In genomic region chr10:13090596-13091424, GRCm38 (mm10) we compare ENCODE assay signal across 8 mouse cellular contexts. TPM values are rescaled to one million over a fixed set of nuclear protein-coding genes. Genes with fewer than 3 reads are reported as not detected.
A peak's percentile ranks its signal among the peaks of the same experiment; 100 is the strongest.
DNase-seq lines count a peak whose midpoint lies in the region; ATAC-seq and TF ChIP-seq lines count a peak whose summit lies in the region.

No protein-coding gene starts in this region.

- no peaks in the 10 kb centered on the region for H3K36me3 ChIP-seq in hindbrain, postnatal 0 days (ENCODE audit: insufficient read depth, low read length)

- peak overlapping the region; percentile 48 for H3K4me3 ChIP-seq in hindbrain, postnatal 0 days (ENCODE audit: low read length)

- no peak for TF ChIP-seq CTCF in hindbrain, postnatal 0 days (IDR thresholded peaks at IDR 0.05; ENCODE audit: low read depth)

- no peaks in the 10 kb centered on the region for H3K9me3 ChIP-seq in hindbrain, postnatal 0 days (ENCODE audit: low read length)

- H3K4me2 ChIP-seq in hindbrain, postnatal 0 days (ENCODE audit: low read depth, low read length): peak overlapping the region; percentile 58

- H3K4me1 ChIP-seq in hindbrain, postnatal 0 days (ENCODE audit: insufficient read depth, low read length): no peaks in the 10 kb centered on the region

- H3K27ac ChIP-seq in hindbrain, postnatal 0 days: no peak overlapping the region

- peak; percentile 50 for ATAC-seq in common myeloid progenitor, adult 5-6 weeks (replicated peaks; ENCODE audit: low read depth, poor library complexity, severe bottlenecking)
- ATAC-seq in hindbrain, postnatal 0 days: peak; percentile 96

- H3K9ac ChIP-seq in hindbrain, postnatal 0 days (replicated peaks; ENCODE audit: low read length): peak overlapping the region; percentile 43

- DNase-seq in adrenal gland, adult (ENCODE audit: inconsistent age in 2 of 2, low spot score in 1 of 2): peak; percentile 78 to 84
- peak; percentile 11 to 50 for DNase-seq in gastrocnemius, adult 8-10 months (ENCODE audit: low spot score in 2 of 2)
- peak; percentile 89 for DNase-seq in hindbrain, postnatal 0 days (ENCODE audit: low spot score)
- peak; percentile 48 to 71 for DNase-seq in left cerebral cortex, adult 8-10 months (ENCODE audit: low spot score in 2 of 2)
- DNase-seq in lung, postnatal 4 days: peak; percentile 84 to 93
- peak; percentile 83 for DNase-seq in right cerebral cortex, adult 18-20 months
- DNase-seq in urinary bladder, postnatal 10 days (ENCODE audit: low spot score): peak; percentile 34

- no peaks in the 10 kb centered on the region for H3K27me3 ChIP-seq in hindbrain, postnatal 0 days (ENCODE audit: insufficient read depth, low read length)

- 50% methylated on average over 68 of the region's 70 CpGs for WGBS in hindbrain, postnatal 0 days

RNA-seq across cellular contexts. Expression of gene Plagl1, which starts 30.5 kb away (rescaled TPM):
- 0.14 TPM in 1 of 2 replicates, not detected in the other for total RNA-seq in common myeloid progenitor, adult 5-6 weeks (2017)
- total RNA-seq in gastrocnemius, adult 8-10 months (2022): 1 to 10 TPM in 2 of 4 experiments, under 1 TPM in 2; 0.83 to 2.4 (median 1.0) TPM
- total RNA-seq in hindbrain, postnatal 0 days (2014; rRNA removed): 88.2 and 112 TPM in 2 replicates
- polyA plus RNA-seq in hindbrain, postnatal 0 days (2015; fragmentation: Nextera tagmentation; extraction: Ambion mirVana): 16.6 and 19.8 TPM in 2 replicates
- 10 to 100 TPM; 12.9 to 18.8 (median 15.7) TPM for total RNA-seq in left cerebral cortex, adult 8-10 months (2022)

Comparison
In these comparisons a context has a peak if more than half of its experiments do, and no peak if none do; other contexts are left out.
1. DNase-seq: peak in every context shown above with its lines; median percentile 89 in hindbrain, postnatal 0 days; 88 in lung, postnatal 4 days; 83 in right cerebral cortex, adult 18-20 months; 81 in adrenal gland, adult; 60 in left cerebral cortex, adult 8-10 months; 34 in urinary bladder, postnatal 10 days; 30 in gastrocnemius, adult 8-10 months.
2. RNA of gene Plagl1, which starts 30.5 kb away (total RNA-seq): 88.2 to 112 TPM in hindbrain, postnatal 0 days and 12.9 to 18.8 TPM in left cerebral cortex, adult 8-10 months; 0.83 to 2.4 TPM in gastrocnemius, adult 8-10 months and 0.14 TPM in common myeloid progenitor, adult 5-6 weeks; every median in the first group is over 4 times any median in the second.